Mouse (Mus musculus) G1E-ER4 (cell line): ENCODE data around the gene Gm28305. TPM values are rescaled to one million over a fixed set of nuclear protein-coding genes. Genes with fewer than 3 reads are reported as not detected.

ENCODE experiments used
- GATA1 ChIP-seq: IDR thresholded peaks from one replicate; pipeline ENCODE4 v1.8.0; 2012; ENCODE audit warnings: low read length, inconsistent platforms
- polyA plus RNA-seq: library from polyadenylated mRNA; stranded (reverse); fragments of >175 nt; gene quantifications from 2 replicates; pipeline ENCODE4 v1.2.3, GENCODE M21; 2012

Gm28305 gene
- not detected in 2 replicates for polyA plus RNA-seq

DNA sequence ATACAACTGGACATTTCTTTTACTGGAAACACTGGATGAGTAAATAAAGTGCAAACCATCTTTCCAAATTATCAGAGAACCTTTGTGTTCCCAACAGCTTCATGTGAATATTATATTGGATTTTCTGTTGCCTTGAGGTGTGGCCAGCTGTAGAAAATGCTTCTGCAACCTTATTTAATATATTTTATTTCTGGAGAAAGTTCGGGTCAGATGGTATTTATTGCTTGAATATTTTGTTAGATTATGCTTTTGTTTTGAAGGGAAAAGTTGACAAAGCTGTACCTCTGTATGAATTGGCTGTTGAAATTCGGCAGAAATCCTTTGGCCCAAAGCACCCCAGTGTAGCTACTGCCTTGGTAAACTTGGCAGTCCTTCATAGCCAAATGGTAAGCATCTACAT is at the start of gene Gm28305:
Gene Gm28305, plus strand, starts transcription at position 301 of the 400 bp plus-strand sequence.
- no peak for TF ChIP-seq GATA1

DNA sequence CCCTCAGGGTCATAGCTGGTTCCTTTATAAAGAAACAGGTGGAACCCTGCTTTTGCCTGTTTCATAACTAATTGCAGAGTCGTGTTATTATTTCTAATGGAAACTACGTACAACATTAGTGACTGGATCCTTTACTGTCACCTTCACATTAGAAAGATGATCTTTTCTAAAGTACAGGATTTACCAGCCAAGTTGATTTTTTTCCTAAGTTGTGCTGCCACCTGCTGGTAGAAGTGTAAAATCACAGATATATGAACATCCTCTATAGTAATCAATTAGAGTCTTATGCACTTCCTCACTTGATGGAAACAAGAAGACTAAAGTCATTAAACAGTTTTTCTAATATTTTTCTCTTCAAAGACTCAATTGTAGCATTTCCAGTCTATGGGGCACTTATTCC is 44.0 kb upstream of the Gm28305 start:
- no peak for TF ChIP-seq GATA1

DNA sequence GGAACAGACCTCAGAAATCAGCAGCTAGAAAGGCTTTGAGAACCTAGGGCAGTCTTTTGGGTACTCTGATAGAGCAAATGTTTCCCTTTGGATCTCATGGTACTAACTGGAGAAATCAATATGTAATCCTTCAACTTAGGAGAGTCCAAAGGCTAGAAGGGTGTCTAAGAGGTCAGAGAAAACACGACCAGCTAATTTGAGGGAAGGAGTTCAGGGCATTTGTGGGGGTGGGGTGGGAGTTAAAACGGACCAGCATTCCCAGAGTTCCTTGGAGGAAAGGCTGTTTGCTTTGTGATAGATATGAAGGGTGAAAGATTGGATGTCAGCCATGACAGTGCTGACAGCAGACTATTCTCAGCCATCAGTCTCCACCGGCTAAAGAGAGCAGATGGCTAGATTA is 39.9 kb upstream of the Gm28305 start:
- TF ChIP-seq GATA1, result no peak

DNA sequence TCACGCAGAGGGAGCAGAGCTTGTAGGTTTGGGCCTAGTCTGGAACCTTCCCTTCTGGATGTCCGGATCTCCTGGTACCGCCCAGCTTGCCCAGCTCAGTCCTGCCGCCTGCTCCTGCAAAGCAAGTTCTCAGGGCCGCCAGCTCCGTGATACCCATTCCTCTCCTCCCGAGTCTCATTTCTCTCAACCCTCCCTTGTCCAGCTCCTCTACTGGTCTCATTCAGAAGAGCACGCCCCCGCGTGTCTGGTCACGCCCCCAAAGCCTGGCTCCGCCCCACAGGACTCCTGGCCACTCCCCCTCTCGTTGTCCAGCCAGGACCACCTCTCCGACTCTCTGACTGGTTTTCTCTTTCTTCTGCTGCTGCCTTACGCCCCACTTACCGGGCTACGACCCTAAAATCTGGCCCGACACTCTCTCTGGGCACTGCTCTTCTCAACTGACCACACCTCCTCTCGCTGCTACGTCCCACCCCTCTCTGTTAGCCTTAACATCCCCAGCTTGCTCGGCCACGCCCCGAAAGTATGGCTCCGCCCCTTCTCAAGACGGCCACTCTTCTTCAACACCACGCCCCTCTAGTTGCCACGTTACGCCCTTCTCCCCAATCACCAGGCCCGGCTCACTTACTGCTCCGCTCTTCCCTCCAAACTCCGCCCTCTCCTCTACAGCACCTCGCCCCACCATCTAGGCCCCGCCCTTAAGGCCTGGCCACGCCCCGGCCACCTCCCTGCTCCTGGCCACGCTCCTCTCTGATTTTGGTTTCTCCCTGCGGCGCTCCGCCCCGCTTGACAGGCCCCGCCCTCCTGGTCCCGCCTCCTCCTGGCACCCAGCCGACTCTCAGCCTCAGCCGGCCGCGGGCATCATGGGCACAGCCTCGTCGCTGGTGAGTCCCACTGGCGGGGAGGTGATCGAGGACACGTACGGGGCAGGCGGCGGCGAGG is 38.3 kb upstream of the Gm28305 start, which contains the start of gene Nphp3:
Gene Nphp3, plus strand, starts transcription at position 624 of the 939 bp plus-strand sequence.
- no peak for TF ChIP-seq GATA1

DNA sequence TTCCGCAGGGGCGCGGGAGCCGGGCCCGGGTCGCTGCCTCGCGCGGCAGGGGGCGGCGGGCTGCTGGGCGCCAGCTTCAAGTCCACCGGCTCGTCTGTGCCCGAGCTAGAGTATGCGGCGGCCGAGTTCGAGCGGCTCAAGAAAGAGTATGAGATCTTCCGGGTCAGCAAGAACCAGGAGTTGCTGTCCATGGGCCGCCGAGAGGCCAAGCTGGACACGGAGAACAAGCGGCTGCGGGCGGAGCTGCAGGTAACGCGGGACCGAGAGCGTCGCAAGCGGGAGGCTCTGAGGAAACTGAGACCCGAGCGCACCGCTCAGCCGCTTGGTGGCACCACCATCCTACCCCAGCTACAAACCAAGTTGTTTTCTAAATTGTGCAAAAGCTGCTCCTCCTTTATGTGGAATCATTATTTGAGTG is 37.5 kb upstream of the Gm28305 start:
- TF ChIP-seq GATA1, result no peak

DNA sequence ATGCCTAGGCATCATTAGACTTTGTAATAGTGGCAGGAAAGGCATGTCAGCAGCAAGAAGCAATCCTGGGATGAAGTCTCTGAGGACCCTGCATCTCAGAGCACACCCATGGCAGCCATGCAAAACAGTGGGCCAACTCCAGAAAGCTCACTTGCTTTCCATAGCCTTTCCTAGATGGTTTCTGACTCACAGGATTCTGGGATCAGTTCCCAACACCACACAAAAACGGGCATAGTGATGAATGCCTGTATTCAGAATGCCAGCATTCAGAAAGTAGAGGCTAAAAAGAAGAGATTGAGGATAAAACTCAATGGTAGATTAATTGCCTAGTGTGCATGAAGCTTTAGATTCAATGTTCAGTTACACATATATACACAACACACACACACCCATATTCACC is 25.9 kb upstream of the Gm28305 start:
- no peak for TF ChIP-seq GATA1

DNA sequence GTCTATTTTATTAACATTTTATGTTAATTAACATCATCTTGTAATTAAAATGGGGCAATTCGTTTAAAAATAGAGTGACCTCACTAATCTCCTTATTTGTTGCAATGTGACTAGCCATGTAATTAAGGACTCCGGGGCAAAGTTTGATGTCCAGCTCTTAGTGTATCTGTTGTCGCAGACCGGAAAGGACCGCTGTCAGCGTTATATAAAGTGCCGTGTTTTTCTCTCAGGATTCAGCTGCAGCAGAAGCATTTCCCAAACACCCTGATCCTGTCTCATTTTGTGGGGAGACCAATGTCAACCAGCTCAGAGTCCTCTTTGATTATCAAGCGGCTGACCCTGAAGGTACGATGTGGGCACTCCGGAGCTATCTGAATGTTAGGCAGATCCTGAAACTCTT is 19.4 kb upstream of the Gm28305 start:
- TF ChIP-seq GATA1, result no peak

DNA sequence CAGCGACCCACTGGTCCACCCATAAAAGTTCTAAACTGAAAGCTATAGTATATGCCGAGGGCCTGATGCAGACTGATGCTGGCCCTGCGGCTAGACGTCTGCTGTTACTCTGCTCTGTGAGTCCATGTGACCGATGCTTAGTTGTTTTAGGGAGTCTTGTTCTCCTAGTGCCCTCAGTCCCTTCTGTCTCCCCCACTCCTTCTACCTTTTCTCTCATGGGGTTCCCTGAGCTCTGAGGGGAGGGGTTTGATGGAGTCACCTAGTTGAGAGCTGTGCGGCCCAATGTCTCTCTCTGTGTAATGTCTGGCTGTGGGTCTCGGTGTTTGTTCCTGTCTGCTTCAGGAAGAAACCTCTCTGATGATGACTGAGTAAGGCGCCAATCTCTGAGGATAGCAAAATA is 13.3 kb upstream of the Gm28305 start:
- TF ChIP-seq GATA1, result no peak

DNA sequence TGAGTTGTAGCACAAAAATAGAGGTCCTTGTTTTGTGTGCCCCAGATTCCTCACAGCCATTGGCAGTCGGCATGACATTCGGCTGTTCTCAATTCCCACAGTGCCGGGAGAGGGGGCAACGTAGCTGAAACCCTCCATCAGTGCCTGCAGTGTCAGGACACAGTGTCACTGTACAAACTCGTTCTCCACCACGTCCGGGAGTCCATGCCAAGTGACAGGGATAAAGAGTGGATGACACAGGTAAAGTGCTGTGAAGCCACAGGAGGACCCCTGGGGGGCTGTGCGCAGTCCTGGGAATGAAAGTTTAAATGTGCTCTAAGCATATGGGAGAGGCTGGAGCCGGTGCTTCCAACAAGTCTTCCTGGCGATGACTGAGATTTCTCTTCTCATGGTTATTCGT is 10.6 kb upstream of the Gm28305 start:
- no peak for TF ChIP-seq GATA1

DNA sequence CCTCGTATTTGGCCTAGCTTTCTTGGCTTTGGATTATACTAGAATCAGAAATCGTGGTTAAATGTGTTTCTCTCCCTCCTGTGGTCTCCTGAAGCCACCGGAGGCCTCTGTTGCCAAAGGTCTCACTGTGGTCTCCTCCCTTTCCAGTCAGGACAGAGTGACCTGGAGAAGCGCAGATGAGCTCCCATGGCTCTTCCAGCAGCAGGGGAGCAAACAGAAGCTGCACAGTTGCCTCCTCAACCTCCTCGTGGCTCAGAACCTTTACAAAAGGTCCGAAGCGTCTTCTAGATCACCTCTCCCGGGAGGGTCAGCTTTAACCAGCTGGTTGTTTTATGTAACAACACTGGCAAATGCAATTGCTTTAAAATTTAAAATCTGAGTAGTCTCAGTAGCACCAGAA is 6.2 kb upstream of the Gm28305 start:
- TF ChIP-seq GATA1, result no peak

DNA sequence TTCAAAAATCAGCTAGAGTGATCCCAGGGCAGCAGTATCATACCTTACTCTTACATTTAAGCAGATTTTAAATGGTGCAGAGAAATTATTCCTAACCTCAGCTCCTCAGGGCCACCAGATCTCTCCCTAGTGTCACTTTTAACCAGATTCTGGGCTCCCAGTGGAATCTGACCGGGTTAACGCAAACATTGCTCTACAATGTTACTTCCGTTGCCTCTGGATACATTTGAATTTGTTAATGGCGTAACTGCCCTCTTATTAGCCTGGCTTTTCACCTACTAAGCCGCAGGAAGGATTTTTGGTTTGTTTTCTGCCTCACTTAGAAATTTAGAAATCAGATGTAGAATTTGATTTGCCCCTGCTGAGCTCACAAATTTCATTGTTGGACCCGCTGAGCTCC is 5.7 kb upstream of the Gm28305 start:
- no peak for TF ChIP-seq GATA1

DNA sequence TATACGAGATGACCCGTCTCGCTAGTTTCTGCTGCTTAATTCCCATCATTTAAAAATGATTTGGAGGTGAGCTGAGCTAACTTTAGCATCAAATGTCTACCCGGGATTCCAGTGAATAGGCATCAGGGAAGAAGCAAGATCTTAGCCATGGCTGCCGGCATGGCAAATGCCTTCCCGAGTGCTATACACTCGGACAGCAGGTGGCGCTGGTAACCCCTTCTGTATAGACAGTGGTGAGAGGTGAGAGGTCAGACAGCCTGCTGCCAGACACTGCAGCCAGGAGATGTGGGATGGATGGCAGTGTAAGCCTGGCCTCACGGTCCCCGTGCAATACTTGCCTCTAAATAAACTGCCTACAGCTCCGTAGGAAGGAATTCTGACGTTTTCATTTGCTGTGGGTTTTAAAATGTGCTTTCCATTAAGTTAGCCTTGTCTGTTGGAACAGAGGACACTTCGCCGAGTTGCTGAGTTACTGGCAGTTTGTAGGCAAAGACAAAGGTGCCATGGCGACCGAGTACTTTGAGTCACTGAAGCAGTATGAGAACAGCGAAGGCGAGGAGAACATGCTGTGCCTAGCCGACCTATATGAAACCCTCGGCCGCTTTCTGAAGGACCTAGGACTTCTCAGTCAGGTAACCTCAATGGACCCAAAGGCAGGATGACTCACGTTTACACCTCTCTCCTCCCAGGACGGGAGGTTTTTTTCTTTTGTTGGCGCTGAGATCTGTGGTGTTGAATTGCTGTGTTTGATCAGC is 5.0 kb upstream of the Gm28305 start:
- no peak for TF ChIP-seq GATA1

DNA sequence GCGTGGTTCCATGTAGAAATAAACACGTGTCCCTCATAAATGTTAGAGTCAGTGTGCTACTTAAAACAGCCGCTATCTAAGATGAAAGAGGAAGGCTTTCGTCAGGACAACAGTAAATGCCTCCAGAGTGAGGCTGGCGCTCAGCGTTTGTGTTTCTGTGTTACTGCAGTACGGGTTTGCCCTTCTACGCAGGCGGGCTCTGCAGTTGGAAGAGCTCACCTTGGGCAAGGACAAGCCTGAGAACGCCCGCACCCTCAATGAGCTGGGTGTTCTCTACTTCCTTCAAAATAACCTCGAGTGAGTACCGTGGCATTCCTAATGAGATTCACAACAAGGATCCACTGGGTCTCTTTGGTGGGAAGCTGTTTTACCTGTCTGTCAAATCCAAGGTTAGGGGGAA is 2.2 kb upstream of the Gm28305 start:
- no peak for TF ChIP-seq GATA1

DNA sequence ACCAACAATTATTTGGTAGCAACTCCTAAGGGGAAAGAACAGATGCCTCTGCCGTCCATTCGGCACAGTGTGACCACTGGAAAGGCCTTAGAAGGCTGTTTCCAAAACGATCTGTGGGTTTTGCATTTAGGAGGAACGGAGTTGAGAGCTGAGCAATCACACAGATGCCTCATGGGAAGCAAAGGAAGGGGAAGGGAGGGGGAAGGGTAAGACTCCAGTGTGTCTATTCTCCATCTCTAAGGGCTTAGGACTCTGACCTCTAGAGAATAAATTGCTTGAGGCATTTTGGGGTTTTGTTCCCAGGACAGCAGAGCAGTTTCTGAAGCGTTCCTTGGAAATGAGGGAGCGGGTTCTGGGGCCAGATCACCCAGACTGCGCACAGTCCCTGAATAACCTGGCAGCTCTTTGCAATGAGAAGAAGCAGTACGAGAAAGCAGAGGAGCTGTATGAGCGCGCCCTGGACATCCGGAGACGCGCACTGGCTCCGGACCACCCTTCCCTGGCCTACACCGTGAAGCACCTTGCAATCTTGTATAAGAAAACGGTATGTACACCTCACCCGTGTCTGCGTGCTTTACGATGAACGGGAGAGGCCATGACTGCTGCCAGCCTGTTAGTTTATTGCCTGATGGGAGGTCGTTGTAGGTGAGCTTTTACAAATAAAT is 1.3 kb upstream of the Gm28305 start:
- TF ChIP-seq GATA1, result no peak

DNA sequence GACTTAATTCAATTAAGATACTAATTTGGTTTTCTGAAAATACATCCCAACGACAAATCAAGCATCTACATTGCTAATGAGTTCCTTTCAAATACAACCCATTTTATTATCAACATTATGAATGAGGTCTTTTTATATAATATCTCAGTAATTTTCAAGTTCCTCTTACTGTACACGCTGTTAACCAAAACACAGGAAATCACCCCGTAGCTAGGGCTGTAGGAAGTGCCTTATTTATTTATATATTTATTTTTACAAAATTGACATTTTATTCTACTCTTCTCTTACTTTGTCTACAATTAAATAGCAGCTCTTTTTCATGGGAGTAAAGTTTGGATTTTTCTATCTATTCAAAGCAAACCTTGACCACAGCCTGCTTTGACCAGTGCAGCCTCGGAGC is 720 bp upstream of the Gm28305 start:
- no peak for TF ChIP-seq GATA1

DNA sequence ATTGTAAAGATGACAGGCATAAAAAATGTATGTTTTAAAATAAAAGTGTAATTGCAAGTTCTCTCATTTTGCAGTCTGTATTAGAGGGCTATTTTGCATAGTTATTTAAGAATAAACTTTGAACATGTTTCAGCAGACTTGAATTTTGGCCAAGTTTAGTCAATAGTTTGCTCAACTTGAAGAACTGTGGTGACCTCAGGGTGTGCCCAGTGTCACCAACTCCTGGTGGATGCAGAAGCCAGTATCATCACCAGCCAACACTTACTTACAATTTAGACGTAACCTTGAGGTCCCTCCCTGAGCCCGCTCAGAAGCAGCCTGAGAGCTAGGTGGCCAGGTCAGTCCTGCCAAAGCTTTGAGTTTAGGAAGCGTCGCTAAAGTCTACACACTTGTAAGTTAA is 3.2 kb downstream of the Gm28305 start:
- TF ChIP-seq GATA1, result no peak

DNA sequence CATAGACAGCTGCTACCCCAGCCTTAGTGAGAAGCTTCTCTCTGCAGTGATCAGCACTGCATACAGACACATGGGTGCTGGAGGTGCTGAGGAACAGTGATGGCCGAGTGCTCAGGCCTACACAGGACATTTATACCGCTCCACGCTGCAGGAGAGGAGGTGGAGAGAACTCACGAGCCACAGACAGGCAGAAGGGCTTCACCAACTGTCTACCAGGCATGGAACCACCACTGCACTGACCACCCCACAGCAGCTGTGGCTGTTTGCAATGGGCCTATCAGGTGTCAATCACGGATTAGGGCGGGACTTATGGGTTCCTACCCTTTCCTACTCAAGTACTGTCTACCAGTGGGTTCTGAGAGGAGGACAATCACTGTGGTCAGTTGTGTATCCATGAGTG is 10.6 kb downstream of the Gm28305 start:
- TF ChIP-seq GATA1, result no peak
